Mouse (Mus musculus): ENCODE measurements around the gene Msl1. TPM values are rescaled to one million over a fixed set of nuclear protein-coding genes. Genes with fewer than 3 reads are reported as not detected.
A peak's percentile ranks its signal among the peaks of the same experiment; 100 is the strongest.

Msl1 gene
- 17.5 and 19.1 TPM in 2 replicates for polyA plus RNA-seq (2014; fragmentation: Nextera tagmentation; extraction: Ambion mirVana)

DNA sequence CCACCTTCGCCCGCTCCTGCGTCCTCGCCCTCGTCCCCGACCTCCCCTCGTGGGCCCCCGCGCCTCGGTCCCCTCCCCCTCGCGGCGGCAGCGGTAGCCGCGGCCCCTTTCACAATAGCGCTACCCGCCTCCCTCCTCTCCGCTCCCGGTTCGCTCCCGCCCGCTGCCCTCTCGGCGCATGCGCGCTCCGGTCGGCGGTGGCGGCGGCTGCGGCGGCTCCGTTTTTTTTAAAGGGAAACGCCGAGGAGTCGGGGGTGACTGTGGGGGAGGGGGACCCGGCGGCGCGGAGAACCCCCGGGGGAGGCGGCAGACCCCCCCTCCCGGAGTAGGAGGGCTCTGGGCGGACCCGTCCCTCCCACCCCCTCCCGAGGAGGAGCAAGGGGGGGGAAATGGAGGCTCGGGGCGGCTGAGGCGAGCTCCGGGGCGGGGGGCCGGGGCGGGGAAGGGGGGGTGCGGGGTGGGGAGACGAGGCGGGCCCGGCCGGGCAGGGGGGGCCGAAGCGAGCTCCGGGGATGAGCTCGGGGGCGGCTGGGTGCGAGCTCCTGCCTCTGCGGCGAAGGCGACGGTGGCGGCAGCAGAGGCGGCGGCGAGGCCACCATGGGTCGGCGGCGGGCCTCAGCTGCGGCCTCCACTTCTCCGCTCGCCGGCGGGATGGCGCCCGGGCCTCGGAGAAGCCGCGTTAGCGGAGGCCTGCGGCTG lies at the start of gene Msl1:
TSS of gene Msl1 (plus strand) at position 502 of the 699 bp plus-strand sequence.
- Histone ChIP-seq H3K4me1 (replicated peaks; ENCODE audit: control insufficient read depth, insufficient read depth, low read length) (peaks cover 23% of the 10 kb centered on the region), H3K9me3 (ENCODE audit: control insufficient read depth, low read length) (no peaks in the 10 kb centered on the region), H3K36me3 (ENCODE audit: control insufficient read depth, insufficient read depth, low read length) (peaks cover 19% of the 10 kb centered on the region), H3K4me2 (ENCODE audit: low read length) (peak within 1 kb of the TSS; percentile 77), H3K9ac (ENCODE audit: low read length) (peak within 1 kb of the TSS; percentile 98), H3K27ac (ENCODE audit: low read depth) (peak within 1 kb of the TSS; percentile 100), H3K27me3 (replicated peaks; ENCODE audit: control insufficient read depth, insufficient read depth, low read length) (no peaks in the 10 kb centered on the region), H3K4me3 (ENCODE audit: low read depth, low read length) (peak within 1 kb of the TSS; percentile 100)
- under 1% methylated on average over 68 of the region's 89 CpGs for WGBS
- ATAC-seq (replicated peaks; ENCODE audit: low FRiP score, low TSS enrichment, low read depth) (peak; percentile 65), DNase-seq (ENCODE audit: low spot score) (peak; percentile 95)

DNA sequence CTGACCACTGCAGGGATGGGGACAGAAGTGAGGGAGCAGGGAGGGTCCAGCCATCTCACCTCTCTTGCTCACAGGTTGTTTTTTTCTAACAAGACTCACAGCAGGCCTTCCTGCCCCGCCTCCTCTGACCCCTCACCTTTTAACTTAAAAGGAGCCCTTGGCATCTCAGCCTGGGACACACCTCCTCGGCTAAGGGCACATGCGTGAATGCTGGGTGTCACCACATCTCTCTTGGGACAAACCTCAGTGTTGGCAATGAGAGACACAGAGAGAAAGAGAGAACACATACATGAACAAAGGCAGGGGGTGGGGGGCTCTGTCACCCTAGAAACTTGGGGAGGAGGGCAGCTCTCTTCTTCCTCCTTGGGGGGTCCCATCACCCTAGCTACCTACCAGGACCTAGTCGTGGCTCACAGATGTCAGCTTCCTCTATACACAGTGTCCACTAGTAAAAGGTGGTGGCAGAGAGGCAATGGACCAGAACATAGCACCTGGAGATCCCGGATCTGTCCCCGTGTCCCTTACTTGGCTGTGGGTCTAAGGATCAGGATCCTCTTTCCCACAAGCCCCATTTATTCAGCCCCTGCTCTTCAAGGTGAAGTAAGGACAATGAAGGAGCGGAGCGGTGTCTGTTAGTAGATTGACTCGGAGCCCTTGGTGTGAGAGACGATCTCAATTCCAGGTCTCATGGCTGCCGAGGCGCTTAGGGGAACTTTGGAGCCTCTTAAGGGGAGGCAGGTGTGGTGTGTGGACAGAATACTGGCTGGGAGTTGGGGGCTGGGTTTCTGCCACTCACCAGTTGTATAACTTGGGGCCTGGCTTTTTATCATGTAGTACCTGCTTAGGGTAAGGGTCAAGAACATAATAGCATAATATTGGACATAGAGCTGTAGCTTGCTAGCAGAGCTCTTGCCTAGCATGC lies 49.1 kb upstream of the Msl1 start:
- no peaks in the 10 kb centered on the region for H3K9me3 ChIP-seq (ENCODE audit: control insufficient read depth, low read length)
- no peaks in the 10 kb centered on the region for H3K27me3 ChIP-seq (replicated peaks; ENCODE audit: control insufficient read depth, insufficient read depth, low read length)
- no peak overlapping the region for H3K9ac ChIP-seq (ENCODE audit: low read length)
- H3K27ac ChIP-seq (ENCODE audit: low read depth) = peak overlapping the region; percentile 73
- DNase-seq (ENCODE audit: low spot score) (no peak), ATAC-seq (replicated peaks; ENCODE audit: low FRiP score, low TSS enrichment, low read depth) (no peak)
- 41% methylated on average over 12 of the region's 12 CpGs for WGBS
- no peak overlapping the region for H3K4me3 ChIP-seq (ENCODE audit: low read depth, low read length)
- H3K4me2 ChIP-seq (ENCODE audit: low read length) = peak overlapping the region; percentile 41
- no peaks in the 10 kb centered on the region; the same call in 1 of the 2 replicates for H3K36me3 ChIP-seq (ENCODE audit: control insufficient read depth, insufficient read depth, low read length)
- H3K4me1 ChIP-seq (replicated peaks; ENCODE audit: control insufficient read depth, insufficient read depth, low read length) = peaks cover 84% of the 10 kb centered on the region

DNA sequence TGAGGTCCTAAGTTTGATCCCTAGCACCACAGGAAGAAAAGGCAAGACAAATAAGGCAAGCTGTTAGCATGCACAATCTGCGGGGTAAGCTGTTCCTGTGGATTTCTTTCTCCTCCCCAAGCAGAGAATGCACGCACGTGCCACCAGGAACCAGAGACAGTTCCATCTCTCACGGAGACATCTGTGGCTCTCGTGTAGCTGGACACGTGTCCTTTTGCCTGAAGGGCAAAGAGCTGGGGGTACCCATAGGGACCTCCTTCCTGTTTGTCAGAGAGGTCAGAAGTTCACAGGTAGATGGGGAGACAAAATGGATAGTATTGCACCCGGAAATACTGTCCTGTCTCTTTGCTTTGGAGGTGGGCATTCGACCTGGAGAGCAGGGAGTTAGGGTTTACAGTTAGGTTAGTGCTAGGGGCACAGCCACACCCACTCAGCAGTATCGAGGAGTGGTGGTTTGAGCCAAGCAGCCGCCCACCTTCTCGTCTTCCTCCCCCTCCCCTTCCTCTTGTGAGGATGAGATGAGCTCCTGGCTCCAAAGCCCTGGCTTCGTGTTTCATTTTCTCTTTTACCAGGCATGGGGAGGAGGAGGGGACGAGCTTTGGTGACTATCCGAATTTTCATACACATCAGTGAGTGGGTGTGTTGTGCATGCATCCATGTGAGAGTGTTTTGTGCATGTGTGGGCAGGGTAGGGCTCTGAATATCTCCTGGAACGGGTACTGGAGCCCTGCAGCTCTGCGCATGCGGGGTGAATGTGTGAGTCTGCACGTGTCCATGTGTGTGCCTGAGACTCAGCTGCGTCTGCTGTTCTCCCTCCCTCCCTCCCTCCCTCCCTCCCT lies 48.2 kb upstream of the Msl1 start:
- ATAC-seq (replicated peaks; ENCODE audit: low FRiP score, low TSS enrichment, low read depth) (peak; percentile 52; the same call in 1 of the 2 replicates), DNase-seq (ENCODE audit: low spot score) (peak; percentile 80)
- Histone ChIP-seq H3K36me3 (ENCODE audit: control insufficient read depth, insufficient read depth, low read length) (no peaks in the 10 kb centered on the region; the same call in 1 of the 2 replicates), H3K4me2 (ENCODE audit: low read length) (peak overlapping the region; percentile 41), H3K27me3 (replicated peaks; ENCODE audit: control insufficient read depth, insufficient read depth, low read length) (no peaks in the 10 kb centered on the region), H3K4me1 (replicated peaks; ENCODE audit: control insufficient read depth, insufficient read depth, low read length) (peaks cover 91% of the 10 kb centered on the region), H3K9me3 (ENCODE audit: control insufficient read depth, low read length) (no peaks in the 10 kb centered on the region), H3K27ac (ENCODE audit: low read depth) (peak overlapping the region; percentile 73), H3K4me3 (ENCODE audit: low read depth, low read length) (peak overlapping the region; percentile 12), H3K9ac (ENCODE audit: low read length) (no peak overlapping the region)
- WGBS = 4% methylated on average over 19 of the region's 19 CpGs

DNA sequence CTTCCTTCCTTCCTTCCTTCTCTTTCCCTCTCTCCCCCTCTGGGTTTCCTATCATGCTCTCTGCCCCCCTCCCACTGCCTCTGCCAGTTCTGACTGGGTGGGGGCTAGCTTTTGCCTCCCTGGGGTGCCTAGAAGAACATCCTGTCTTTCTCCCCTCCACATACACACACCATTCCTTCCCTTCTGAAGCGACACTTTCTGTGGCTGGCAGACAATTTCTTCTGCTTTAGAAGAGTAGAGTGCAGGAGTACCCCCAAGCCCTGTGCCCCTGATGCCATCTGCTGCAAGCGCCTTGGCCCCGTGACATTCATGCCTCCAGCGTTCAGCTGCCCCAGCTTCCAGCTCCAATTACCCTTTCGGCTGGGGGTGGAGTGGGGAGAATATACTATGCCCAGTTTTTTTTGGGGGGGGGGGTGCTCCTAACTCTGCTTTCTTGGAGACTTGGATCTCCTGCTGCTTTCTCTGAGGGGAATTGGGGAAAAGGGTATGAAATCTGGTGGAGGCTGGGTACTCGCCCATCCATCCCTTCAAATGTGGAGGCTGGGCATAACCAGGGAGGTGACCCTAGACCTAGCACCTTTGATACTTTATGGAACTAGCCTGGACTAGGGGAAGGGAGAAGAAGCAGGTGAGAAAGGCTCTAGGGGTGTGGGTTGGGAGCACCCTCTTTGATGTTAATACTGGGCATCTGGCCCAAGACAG lies 47.4 kb upstream of the Msl1 start:
- H3K36me3 ChIP-seq (ENCODE audit: control insufficient read depth, insufficient read depth, low read length) = no peaks in the 10 kb centered on the region; the same call in 1 of the 2 replicates
- H3K27ac ChIP-seq (ENCODE audit: low read depth) = peak overlapping the region; percentile 73
- WGBS = 26% methylated on average over 6 of the region's 6 CpGs
- peak overlapping the region; percentile 39 for H3K4me2 ChIP-seq (ENCODE audit: low read length)
- H3K27me3 ChIP-seq (replicated peaks; ENCODE audit: control insufficient read depth, insufficient read depth, low read length) = no peaks in the 10 kb centered on the region
- 0 out of 2 replicates have a peak overlapping the region, but pooled peaks have one; percentile 23 for H3K9ac ChIP-seq (ENCODE audit: low read length)
- H3K9me3 ChIP-seq (ENCODE audit: control insufficient read depth, low read length) = no peaks in the 10 kb centered on the region
- ATAC-seq (replicated peaks; ENCODE audit: low FRiP score, low TSS enrichment, low read depth) = no peak
- DNase-seq (ENCODE audit: low spot score) = no peak
- H3K4me3 ChIP-seq (ENCODE audit: low read depth, low read length) = peak overlapping the region; percentile 16
- H3K4me1 ChIP-seq (replicated peaks; ENCODE audit: control insufficient read depth, insufficient read depth, low read length) = peaks cover 97% of the 10 kb centered on the region

DNA sequence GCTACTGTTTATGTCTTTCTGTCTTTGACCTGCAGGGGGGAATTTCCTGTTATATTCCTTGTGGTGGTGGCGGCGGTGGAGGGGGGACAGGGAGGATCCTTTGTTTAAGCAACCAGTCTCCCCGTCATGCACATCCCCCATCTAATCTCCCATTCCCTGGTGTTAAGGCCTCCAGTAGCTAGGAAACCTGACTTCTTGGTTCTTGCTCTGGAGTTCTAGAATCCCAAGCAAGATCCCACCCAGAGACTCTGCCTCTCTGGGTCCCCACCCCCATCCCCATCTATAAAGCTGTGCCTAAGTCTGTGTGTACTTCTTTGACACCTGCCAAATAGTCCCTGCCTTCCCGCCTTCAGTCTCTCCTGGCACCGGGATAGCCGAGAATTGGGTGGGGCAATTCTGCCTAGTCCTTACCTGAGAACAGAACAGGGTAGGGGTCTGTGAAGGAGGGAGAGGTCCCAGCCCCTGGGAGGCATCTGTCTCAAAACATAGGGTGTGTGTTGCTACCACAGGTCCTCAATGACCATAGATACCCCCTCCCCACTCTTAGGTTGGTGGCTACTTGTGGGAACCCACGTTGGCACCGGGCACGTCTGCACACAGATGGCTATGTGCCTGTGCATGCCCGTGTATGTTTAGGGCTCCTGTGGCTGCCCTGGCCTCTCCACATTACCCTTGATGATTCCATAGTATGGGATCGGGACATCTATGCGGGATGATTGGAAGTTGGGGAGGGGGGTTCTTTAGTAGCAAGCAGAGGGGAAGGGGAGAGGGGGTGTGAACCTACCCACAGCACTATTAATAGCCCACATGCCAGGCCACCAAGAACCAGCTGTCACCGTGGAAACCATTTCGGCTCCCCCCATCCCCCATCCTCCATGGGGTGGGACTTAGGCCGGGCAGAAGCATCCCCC lies 46.6 kb upstream of the Msl1 start:
- Histone ChIP-seq H3K4me1 (replicated peaks; ENCODE audit: control insufficient read depth, insufficient read depth, low read length) (peaks cover 96% of the 10 kb centered on the region), H3K4me3 (ENCODE audit: low read depth, low read length) (peak overlapping the region; percentile 16; the same call in 1 of the 2 replicates)
- no peak for DNase-seq (ENCODE audit: low spot score)

DNA sequence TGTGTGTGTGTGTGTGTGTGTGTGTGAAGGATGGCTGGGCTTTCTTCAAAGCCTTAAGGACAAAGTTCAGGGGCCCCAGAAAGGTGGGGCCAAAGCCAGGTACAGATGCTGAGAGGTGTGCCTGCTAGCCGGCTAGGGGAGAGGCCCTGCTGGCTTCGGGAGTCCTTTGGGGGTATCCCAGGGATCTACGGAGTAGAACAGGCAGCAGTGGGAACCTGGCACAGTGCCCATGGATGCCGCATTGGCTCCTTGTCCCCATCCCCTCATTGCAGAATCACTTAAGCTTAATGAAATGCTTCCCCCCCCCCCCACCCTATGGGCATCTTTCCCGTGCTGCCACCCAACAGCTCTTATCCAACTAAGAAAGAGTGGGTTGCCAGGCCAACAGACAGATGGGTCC lies 45.6 kb upstream of the Msl1 start:
- peaks cover 94% of the 10 kb centered on the region for H3K4me1 ChIP-seq (replicated peaks; ENCODE audit: control insufficient read depth, insufficient read depth, low read length)
- H3K4me2 ChIP-seq (ENCODE audit: low read length) = peak overlapping the region; percentile 39
- peak overlapping the region; percentile 73 for H3K27ac ChIP-seq (ENCODE audit: low read depth)
- 0 out of 2 replicates have a peak overlapping the region, but pooled peaks have one; percentile 16 for H3K9ac ChIP-seq (ENCODE audit: low read length)
- ATAC-seq (replicated peaks; ENCODE audit: low FRiP score, low TSS enrichment, low read depth) (no peak), DNase-seq (ENCODE audit: low spot score) (no peak)
- H3K27me3 ChIP-seq (replicated peaks; ENCODE audit: control insufficient read depth, insufficient read depth, low read length) = no peaks in the 10 kb centered on the region
- no peaks in the 10 kb centered on the region for H3K9me3 ChIP-seq (ENCODE audit: control insufficient read depth, low read length)
- H3K4me3 ChIP-seq (ENCODE audit: low read depth, low read length) = no peak overlapping the region
- peaks cover 9% of the 10 kb centered on the region for H3K36me3 ChIP-seq (ENCODE audit: control insufficient read depth, insufficient read depth, low read length)
- 20% methylated on average over 5 of the region's 5 CpGs for WGBS

More for the DNA sequence above, 46.6 kb upstream of the Msl1 start:
- Histone ChIP-seq H3K9me3 (ENCODE audit: control insufficient read depth, low read length) (no peaks in the 10 kb centered on the region), H3K27me3 (replicated peaks; ENCODE audit: control insufficient read depth, insufficient read depth, low read length) (no peaks in the 10 kb centered on the region), H3K9ac (ENCODE audit: low read length) (peak overlapping the region; percentile 16), H3K27ac (ENCODE audit: low read depth) (peak overlapping the region; percentile 73), H3K4me2 (ENCODE audit: low read length) (peak overlapping the region; percentile 39), H3K36me3 (ENCODE audit: control insufficient read depth, insufficient read depth, low read length) (peaks cover 4% of the 10 kb centered on the region)
- no peak for ATAC-seq (replicated peaks; ENCODE audit: low FRiP score, low TSS enrichment, low read depth)
- WGBS = 22% methylated on average over 15 of the region's 15 CpGs

Measured in intestine, embryonic 14.5 days (tissue).